Mouse (Mus musculus) liver, embryonic 14.5 days (tissue): Measurements from ENCODE around the gene Nenf. TPM values are rescaled to one million over a fixed set of nuclear protein-coding genes. Genes with fewer than 3 reads are reported as not detected.

Experiments used
- ATAC-seq: fragments of 200-750 bp; cut with Nextera tagmentation; 2 replicates; pipeline ENCODE4 v1.8.0; 2017; ENCODE audit warnings: moderate number of reproducible peaks, mild to moderate bottlenecking, moderate library complexity; ENCODE audit not compliant: insufficient read depth
- DNase-seq, 3 experiments: peaks; one replicate each; pipeline ENCODE4 v3.0.0-alpha.2; 2012 to 2013; ENCODE audit warnings: low read depth in 3 of 3, low spot score in 3 of 3
- H3K27ac ChIP-seq: fragments of 300-500 bp; sonication (generic); 2 replicates; pipeline ENCODE4 v1.5.1; 2014; ENCODE audit warnings: moderate library complexity, mild to moderate bottlenecking, control low read depth, inconsistent platforms
- H3K27me3 ChIP-seq: fragments of 300-500 bp; sonication (generic); 2 replicates; pipeline ENCODE4 v1.6.1; 2014; ENCODE audit warnings: mild to moderate bottlenecking, low read length, moderate library complexity; ENCODE audit not compliant: control insufficient read depth, insufficient read depth
- H3K36me3 ChIP-seq: fragments of 300-500 bp; sonication (generic); replicated peaks from 2 replicates; pipeline ENCODE4 v1.6.1; 2014; ENCODE audit warnings: low read depth; ENCODE audit not compliant: control insufficient read depth, insufficient read depth
- H3K4me1 ChIP-seq, 2 experiments: fragments of 200-500 bp in 1 of 2; fragments of 300-500 bp in 1 of 2; sonication (generic) in 1 of 2; replicated peaks; 2 replicates each; pipeline ENCODE4 v1.6.1; 2012 to 2014; ENCODE audit warnings: antibody characterized with exemption in 1 of 2, inconsistent platforms in 1 of 2, low read length in 1 of 2; ENCODE audit not compliant: control insufficient read depth in 2 of 2, insufficient read depth in 2 of 2
- H3K4me2 ChIP-seq: fragments of 300-500 bp; sonication (generic); 2 replicates; pipeline ENCODE4 v1.6.1; 2014; ENCODE audit warnings: low read depth, mild to moderate bottlenecking, control low read depth, moderate library complexity
- H3K4me3 ChIP-seq, 2 experiments: fragments of 200-500 bp in 1 of 2; fragments of 300-500 bp in 1 of 2; sonication (generic) in 1 of 2; 2 replicates each; pipeline ENCODE4 v1.5.1; 2012 to 2014; ENCODE audit warnings: low read depth in 2 of 2, low read length in 2 of 2, mild to moderate bottlenecking in 2 of 2, control low read depth in 1 of 2, inconsistent platforms in 1 of 2, moderate library complexity in 1 of 2; ENCODE audit not compliant: insufficient read depth in 1 of 2
- H3K9ac ChIP-seq: fragments of 300-500 bp; sonication (generic); replicated peaks from 2 replicates; pipeline ENCODE4 v1.6.1; 2014; ENCODE audit warnings: mild to moderate bottlenecking, control low read depth, moderate library complexity
- H3K9me3 ChIP-seq: fragments of 300-500 bp; sonication (generic); 2 replicates; pipeline ENCODE4 v1.6.1; 2016; ENCODE audit warnings: low read length, mixed read lengths; ENCODE audit not compliant: control insufficient read depth
- CTCF ChIP-seq: IDR thresholded peaks from 2 replicates; pipeline ENCODE4 v1.5.1; 2016; ENCODE audit warnings: antibody characterized with exemption, low read depth, control low read depth
- EP300 ChIP-seq: IDR thresholded peaks from 2 replicates; pipeline ENCODE4 v1.6.1; 2016; ENCODE audit warnings: antibody characterized with exemption, low read depth
- WGBS: fragments of 180-500 bp; shearing (Covaris S2); extraction: QIAGEN DNeasy Blood & Tissue Kit; methylation state at CpG from one replicate; pipeline ENCODE4 v1.1.7; 2014; ENCODE audit not compliant: insufficient replicate concordance; 5-methylcytosine and 5-hydroxymethylcytosine counted together
- polyA plus RNA-seq, 2 experiments: library from polyadenylated mRNA; depleted of rRNA in 1 of 2; stranded (reverse) in 1 of 2; unstranded in 1 of 2; fragments of >200 nt; fragmentation: Nextera tagmentation in 1 of 2; extraction: Ambion mirVana in 1 of 2; gene quantifications; 2 replicates each; pipeline versions ENCODE4 v1.2.1 to v1.2.3; 2012 to 2014

Nenf gene
- polyA plus RNA-seq, 2 experiments, result 29.4 to 34.9 TPM

DNA sequence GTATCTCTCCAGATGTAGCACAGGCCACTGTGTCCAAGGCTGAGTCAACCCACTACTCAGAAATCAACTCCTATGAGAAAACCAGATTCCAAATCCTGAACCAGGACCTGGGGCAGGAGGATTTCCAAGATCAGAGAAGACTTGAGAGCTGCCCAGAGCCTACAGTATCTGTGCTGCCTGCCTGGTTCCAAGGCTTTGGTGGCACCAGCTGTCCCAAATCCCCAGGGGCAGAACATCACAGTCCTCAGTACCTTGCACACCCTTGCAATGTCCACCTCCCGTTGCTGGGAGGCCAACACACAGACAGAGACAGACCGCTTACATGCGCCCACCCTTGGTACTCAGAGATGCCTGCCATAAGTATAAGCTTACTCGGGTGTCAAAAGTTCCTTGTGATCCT, 19.7 kb downstream of the Nenf start:
- ATAC-seq, result no peak
- H3K4me3 ChIP-seq, result no peak overlapping the region
- WGBS, result 67% methylated on average over 4 of the region's 4 CpGs

GRCm38 (mm10) chr1:191296445-191296844, 21.5 kb downstream of the Nenf start:
- no peak overlapping the region for H3K4me3 ChIP-seq
- ATAC-seq (no peak), DNase-seq (no peak)
- H3K27ac ChIP-seq, result no peak overlapping the region
- 54% methylated on average over 5 of the region's 5 CpGs for WGBS
- H3K27me3 ChIP-seq, result no peaks in the 10 kb centered on the region
- H3K4me1 ChIP-seq, result no peaks in the 10 kb centered on the region
- H3K4me2 ChIP-seq, result no peak overlapping the region
- H3K9ac ChIP-seq, result no peak overlapping the region
- no peak for TF ChIP-seq CTCF
- no peak for TF ChIP-seq EP300
- H3K36me3 ChIP-seq, result no peaks in the 10 kb centered on the region
- H3K9me3 ChIP-seq, result no peaks in the 10 kb centered on the region

More for the DNA sequence above, 19.7 kb downstream of the Nenf start:
- no peaks in the 10 kb centered on the region for H3K9me3 ChIP-seq
- H3K36me3 ChIP-seq, result no peaks in the 10 kb centered on the region
- H3K27me3 ChIP-seq, result no peaks in the 10 kb centered on the region
- H3K4me2 ChIP-seq, result no peak overlapping the region
- H3K27ac ChIP-seq, result no peak overlapping the region
- H3K4me1 ChIP-seq, result no peaks in the 10 kb centered on the region
- DNase-seq, result no peak
- H3K9ac ChIP-seq, result no peak overlapping the region
- TF ChIP-seq EP300 (no peak), CTCF (no peak)

DNA sequence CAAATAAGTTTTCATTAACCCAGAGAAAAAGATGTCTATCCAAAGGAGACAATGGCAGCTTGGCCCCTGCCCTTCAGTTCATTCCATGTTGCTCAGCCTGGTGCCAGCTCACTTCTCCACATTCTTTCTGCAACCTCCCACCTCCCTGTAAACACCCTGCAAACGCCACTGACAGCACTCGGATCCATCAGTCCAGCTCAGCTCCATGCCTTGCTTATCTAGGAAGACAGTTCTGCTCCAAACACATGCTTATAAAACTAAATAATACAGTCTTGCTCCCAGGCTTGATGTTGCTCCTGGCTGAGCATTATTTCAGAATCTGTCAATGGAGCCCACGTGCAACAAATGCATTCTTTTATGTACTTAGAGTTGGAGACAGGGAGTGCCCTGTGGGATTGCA, 22.2 kb downstream of the Nenf start:
- Histone ChIP-seq H3K4me3 (no peak overlapping the region), H3K27ac (no peak overlapping the region), H3K9ac (no peak overlapping the region), H3K9me3 (no peaks in the 10 kb centered on the region), H3K4me1 (no peaks in the 10 kb centered on the region), H3K4me2 (no peak overlapping the region), H3K36me3 (no peaks in the 10 kb centered on the region), H3K27me3 (no peaks in the 10 kb centered on the region)
- DNase-seq, result no peak
- WGBS, result 37% methylated on average over 3 of the region's 3 CpGs
- no peak for TF ChIP-seq EP300
- no peak for TF ChIP-seq CTCF
- ATAC-seq, result no peak

DNA sequence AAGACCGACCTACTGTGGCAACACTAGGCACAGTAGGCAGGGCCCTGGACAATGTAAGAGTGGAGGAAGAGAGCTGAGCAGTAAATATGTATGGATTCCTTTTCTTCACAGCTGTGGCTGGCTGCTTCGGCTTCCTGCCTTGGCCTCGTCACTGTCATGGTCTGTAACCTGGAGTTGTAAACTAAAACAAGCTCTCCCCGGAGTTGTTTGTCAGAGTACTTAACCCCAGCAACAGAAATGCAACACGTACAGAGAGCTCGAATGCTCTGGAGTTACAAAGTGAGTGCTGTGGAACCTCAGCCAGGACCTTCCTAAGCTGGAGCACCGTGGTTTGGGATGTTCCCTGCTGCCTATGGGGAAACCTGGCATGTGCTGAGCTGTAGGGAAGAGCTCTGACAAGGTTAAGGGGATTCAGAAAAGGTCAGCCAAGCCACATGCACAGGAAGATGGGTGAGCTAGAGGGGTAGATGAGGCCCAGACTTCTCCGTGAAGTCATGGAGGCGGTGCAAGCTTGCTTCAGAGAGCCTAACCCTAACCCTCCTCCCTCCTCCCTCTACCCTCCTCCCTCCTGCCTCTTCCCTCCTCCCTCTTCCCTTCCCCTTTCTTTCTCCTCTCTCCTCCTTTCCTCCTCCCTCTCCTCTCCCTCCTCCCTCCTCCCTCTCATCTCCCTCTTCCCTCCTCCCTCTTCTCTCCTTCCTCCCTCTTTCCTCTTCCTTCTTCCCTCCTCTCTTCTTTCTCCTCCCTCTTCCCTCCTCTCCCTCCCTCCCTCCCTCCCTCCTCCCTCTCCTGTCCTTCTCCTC, 23.8 kb downstream of the Nenf start:
- DNase-seq, result no peak
- 53% methylated on average over 9 of the region's 9 CpGs for WGBS
- no peak overlapping the region for H3K4me2 ChIP-seq
- H3K9me3 ChIP-seq, result no peaks in the 10 kb centered on the region
- H3K4me3 ChIP-seq, result no peak overlapping the region
- no peaks in the 10 kb centered on the region for H3K27me3 ChIP-seq
- no peak overlapping the region for H3K27ac ChIP-seq
- H3K9ac ChIP-seq, result no peak overlapping the region
- no peaks in the 10 kb centered on the region for H3K4me1 ChIP-seq
- no peaks in the 10 kb centered on the region for H3K36me3 ChIP-seq
- ATAC-seq, result no peak
- TF ChIP-seq EP300 (no peak), CTCF (no peak)

DNA sequence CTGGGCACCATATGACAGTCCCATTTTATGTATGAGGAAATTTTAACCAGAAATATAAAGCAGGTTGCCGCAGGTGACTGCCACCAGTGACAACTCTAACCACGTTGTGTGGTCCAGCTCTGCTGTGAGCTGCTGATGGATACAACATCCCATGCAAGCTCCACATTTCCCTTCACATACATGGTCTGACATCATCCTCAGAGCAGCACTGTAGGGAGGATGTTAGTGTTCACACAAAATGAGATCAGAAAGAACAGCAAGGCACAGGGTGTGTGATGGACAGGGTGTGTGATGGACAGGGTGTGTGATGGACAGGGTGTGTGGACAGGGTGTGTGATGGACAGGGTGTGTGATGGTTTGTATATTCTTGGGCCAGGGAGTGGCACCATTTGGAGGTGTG, 24.9 kb downstream of the Nenf start:
- WGBS, result 63% methylated on average over 2 of the region's 2 CpGs
- no peak for ATAC-seq
- TF ChIP-seq CTCF (no peak), EP300 (no peak)

More for the DNA sequence above, 24.9 kb downstream of the Nenf start:
- no peak for DNase-seq
- Histone ChIP-seq H3K4me1 (no peaks in the 10 kb centered on the region), H3K9ac (no peak overlapping the region), H3K4me3 (no peak overlapping the region), H3K27ac (no peak overlapping the region), H3K36me3 (no peaks in the 10 kb centered on the region), H3K9me3 (no peaks in the 10 kb centered on the region), H3K27me3 (no peaks in the 10 kb centered on the region), H3K4me2 (no peak overlapping the region)
